Mouse (Mus musculus): ENCODE measurements around the gene Olfr1230.

Gene Olfr1230

DNA sequence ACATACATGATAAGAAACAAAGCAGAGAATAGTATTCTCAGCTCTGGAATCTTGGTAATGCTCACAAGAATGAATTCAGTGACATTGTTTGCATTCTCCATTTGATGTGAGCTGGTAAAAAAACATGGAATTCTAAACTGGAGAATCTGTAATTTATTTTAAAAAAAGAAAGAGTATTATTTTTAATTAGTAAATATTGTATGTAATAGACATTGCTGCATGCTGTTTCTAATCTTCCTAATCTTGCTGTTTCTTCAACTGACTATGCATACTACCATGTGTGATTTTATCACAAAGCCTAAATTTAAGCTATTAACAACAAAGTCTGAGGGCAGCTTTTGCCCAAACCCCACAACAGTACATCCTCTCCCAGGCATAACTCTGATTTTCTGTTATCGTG is at the start of gene Olfr1230:
Gene Olfr1230, minus strand, starts transcription at position 101 of the 400 bp plus-strand sequence.
- no peak for DNase-seq (ENCODE audit: low read depth, low spot score)

GRCm38 (mm10) chr2:89342298-89342697 is 45.2 kb upstream of the Olfr1230 start, which contains the start of gene Olfr1233:
Gene Olfr1233 (minus strand): TSS chr2:89342398.
- DNase-seq (ENCODE audit: low read depth, low spot score), result no peak

DNA sequence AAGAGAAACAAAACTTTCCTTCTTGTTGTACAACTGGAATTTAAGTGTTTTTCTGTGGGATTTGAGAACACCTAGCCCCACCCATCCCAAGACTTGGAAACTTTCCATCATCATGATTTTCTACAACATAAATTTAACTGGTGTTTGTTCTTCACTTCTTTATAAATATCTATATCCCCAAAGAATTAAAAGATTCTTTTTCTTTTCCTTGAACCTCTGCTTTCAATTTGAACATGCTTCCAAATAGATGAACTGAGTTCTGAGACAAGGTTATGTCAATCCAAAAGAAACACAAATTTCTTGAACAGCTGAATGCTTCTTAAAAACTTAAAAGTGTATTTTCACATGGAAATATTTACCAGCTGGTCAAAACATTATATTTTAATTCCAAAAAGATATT is 32.5 kb upstream of the Olfr1230 start, which contains the start of gene Olfr1232:
Gene Olfr1232, minus strand, starts transcription at position 101 of the 400 bp plus-strand sequence.
- DNase-seq (ENCODE audit: low read depth, low spot score), result no peak

DNA sequence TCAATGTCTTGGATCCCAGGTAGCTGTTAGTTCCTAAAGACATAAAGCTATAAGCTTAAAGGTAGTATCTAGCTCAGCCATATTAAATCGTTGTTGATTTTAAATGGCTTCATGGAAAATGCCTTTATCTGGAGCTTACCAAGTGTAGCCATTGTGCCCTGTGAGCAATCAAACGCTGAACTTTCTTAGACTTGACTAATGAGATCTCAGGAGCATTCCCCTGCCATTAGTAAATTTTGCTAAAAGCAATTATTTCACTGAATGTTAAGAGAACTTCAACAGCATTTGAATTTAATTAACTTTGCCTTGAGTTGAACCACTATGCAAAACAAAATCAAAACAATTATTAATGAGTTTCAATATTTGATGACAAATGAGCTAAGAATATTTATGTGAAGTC is 9.9 kb upstream of the Olfr1230 start, which contains the start of gene Olfr1231:
Gene Olfr1231, minus strand, starts transcription at position 101 of the 400 bp plus-strand sequence.
- DNase-seq (ENCODE audit: low read depth, low spot score), result no peak

- DNase-seq (ENCODE audit: low read depth, low spot score), result no peak
Measured at GRCm38 (mm10) chr2:89287914-89288313, 9.2 kb downstream of the Olfr1230 start, which contains the start of gene Olfr1229. Gene Olfr1229 (minus strand): TSS chr2:89288014.

DNA sequence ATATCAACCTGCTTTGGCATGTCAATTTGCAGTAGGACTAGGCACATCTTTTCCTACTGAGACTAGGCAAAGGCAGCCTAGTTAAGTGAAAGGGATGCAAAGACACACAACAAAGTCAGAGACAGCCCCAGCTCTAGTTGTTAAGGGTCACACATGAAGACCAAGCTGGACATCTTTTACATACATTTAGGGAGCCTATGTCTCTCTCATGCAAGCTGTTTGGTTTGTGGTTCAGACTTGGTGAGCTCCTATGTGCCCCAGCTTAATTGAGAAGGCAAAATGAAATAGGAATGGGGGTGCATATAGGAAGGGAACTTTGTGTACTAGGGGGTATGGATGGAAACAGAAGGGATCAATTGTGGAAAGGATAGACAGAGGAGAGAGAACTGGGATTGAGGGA is 43.1 kb downstream of the Olfr1230 start, which contains the start of gene Olfr1228:
Gene Olfr1228, minus strand, starts transcription at position 101 of the 400 bp plus-strand sequence.
- DNase-seq (ENCODE audit: low read depth, low spot score), result no peak
